Mouse (Mus musculus) midbrain, embryonic 16.5 days (tissue): Measurements from ENCODE around the gene Ptprd. TPM values are rescaled to one million over a fixed set of nuclear protein-coding genes. Genes with fewer than 3 reads are reported as not detected.
A peak's percentile ranks its signal among the peaks of the same experiment; 100 is the strongest.

ENCODE experiments used
- ATAC-seq: fragments of 200-750 bp; cut with Nextera tagmentation; 2 replicates; pipeline ENCODE4 v1.8.0; 2017; ENCODE audit warnings: moderate TSS enrichment
- H3K27ac ChIP-seq: fragments of 300-500 bp; sonication (generic); 2 replicates; pipeline ENCODE4 v1.5.1; 2014; ENCODE audit warnings: mild to moderate bottlenecking, low read length, mixed read lengths
- H3K27me3 ChIP-seq: fragments of 300-500 bp; sonication (generic); 2 replicates; pipeline ENCODE4 v1.6.1; 2014; ENCODE audit warnings: low read depth, low read length, mixed read lengths; ENCODE audit not compliant: control insufficient read depth, insufficient read depth
- H3K36me3 ChIP-seq: fragments of 300-500 bp; sonication (generic); 2 replicates; pipeline ENCODE4 v1.6.1; 2014; ENCODE audit warnings: mild to moderate bottlenecking, low read length, moderate library complexity, mixed read lengths; ENCODE audit not compliant: control insufficient read depth, insufficient read depth
- H3K4me1 ChIP-seq: fragments of 300-500 bp; sonication (generic); 2 replicates; pipeline ENCODE4 v1.6.1; 2014; ENCODE audit warnings: mild to moderate bottlenecking, low read length, mixed read lengths; ENCODE audit not compliant: control insufficient read depth, insufficient read depth
- H3K4me2 ChIP-seq: fragments of 300-500 bp; sonication (generic); 2 replicates; pipeline ENCODE4 v1.6.1; 2014; ENCODE audit warnings: mild to moderate bottlenecking, low read length, mixed read lengths
- H3K4me3 ChIP-seq: fragments of 300-500 bp; sonication (generic); 2 replicates; pipeline ENCODE4 v1.5.1; 2014; ENCODE audit warnings: low read depth, mild to moderate bottlenecking, low read length, moderate library complexity, mixed read lengths
- H3K9ac ChIP-seq: fragments of 300-500 bp; sonication (generic); 2 replicates; pipeline ENCODE4 v1.6.1; 2014; ENCODE audit warnings: low read depth, low read length, mixed read lengths
- H3K9me3 ChIP-seq: fragments of 300-500 bp; sonication (generic); replicated peaks from 2 replicates; pipeline ENCODE4 v1.6.1; 2014; ENCODE audit warnings: mild to moderate bottlenecking, low read length, mixed read lengths; ENCODE audit not compliant: control insufficient read depth, poor library complexity, severe bottlenecking
- WGBS: fragments of 180-500 bp; shearing (Covaris S2); extraction: QIAGEN DNeasy Blood & Tissue Kit; methylation state at CpG from one replicate; pipeline ENCODE4 v1.1.7; 2014; 5-methylcytosine and 5-hydroxymethylcytosine counted together
- polyA plus RNA-seq: library from polyadenylated mRNA; unstranded; fragments of >200 nt; fragmentation: Nextera tagmentation; extraction: Ambion mirVana; gene quantifications from 2 replicates; pipeline ENCODE4 v1.2.1, GENCODE M21; 2015

The Ptprd gene
- polyA plus RNA-seq, 1 experiment from 2014 or later = 90.7 TPM

DNA sequence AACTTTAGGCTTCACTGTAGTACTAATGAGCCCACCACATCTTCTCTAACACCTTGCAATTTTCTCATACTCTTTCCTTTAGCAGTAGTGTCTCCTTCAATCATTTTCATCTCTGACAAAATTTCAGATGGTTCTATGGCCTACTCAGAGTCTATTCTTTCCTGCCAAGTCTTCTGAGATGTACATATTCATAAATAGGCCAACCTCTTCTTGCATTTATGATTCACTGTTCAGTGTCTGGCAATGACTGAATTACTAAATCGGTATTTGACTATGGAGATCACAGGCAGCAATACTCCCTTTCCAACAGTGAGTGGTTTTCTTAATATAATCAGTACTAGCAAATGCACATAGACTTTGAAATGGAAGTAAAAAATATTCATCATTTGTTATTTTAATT is 928.3 kb downstream of the Ptprd start:
- Histone ChIP-seq H3K4me3 (no peak overlapping the region), H3K4me1 (no peaks in the 10 kb centered on the region), H3K36me3 (no peaks in the 10 kb centered on the region), H3K4me2 (no peak overlapping the region), H3K9me3 (no peaks in the 10 kb centered on the region), H3K27me3 (no peaks in the 10 kb centered on the region), H3K9ac (no peak overlapping the region), H3K27ac (no peak overlapping the region)
- ATAC-seq = no peak
- 82% methylated on average over 1 of the region's 1 CpGs for WGBS

DNA sequence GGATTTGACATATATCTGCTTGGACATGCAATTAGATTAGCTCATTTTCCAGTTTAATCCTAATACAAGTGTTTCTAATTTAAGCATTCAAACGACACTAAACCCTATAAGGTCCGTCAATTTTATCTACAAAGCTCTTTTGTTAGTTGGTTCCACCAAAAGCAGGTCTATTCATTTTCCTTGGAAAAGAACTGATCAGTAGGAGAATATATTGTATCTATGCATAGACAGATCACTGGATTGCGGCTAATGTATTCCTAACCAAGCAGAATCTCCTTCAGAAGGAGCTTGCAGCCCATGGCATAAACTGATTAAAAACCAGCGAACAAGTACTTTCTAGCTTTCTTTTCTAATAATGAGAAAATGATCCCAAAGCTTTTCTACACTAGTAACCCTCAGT is 933.8 kb downstream of the Ptprd start:
- ATAC-seq = no peak
- no peaks in the 10 kb centered on the region for H3K27me3 ChIP-seq
- H3K4me3 ChIP-seq = no peak overlapping the region
- no peak overlapping the region for H3K9ac ChIP-seq
- peaks cover 4% of the 10 kb centered on the region; the same call in 1 of the 2 replicates for H3K4me1 ChIP-seq
- H3K36me3 ChIP-seq = no peaks in the 10 kb centered on the region
- no peak overlapping the region for H3K27ac ChIP-seq
- 18% methylated on average over 4 of the region's 4 CpGs for WGBS
- no peak overlapping the region for H3K4me2 ChIP-seq
- no peaks in the 10 kb centered on the region for H3K9me3 ChIP-seq

DNA sequence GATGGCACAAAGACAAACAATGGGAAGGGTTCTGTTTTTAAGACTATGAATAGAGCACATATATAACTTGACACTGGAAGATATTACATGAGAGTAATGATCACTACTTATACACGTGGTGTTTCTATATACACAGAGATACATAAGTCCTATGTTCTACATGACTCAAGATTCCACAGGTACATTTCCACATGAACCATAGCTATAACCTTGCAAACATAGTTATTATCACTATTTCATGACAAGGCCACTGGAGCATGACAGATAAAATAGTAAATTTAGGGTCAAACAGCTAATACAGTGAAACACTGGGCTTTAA is 951.8 kb downstream of the Ptprd start:
- Histone ChIP-seq H3K36me3 (no peaks in the 10 kb centered on the region), H3K27ac (no peak overlapping the region), H3K4me3 (no peak overlapping the region), H3K9me3 (no peaks in the 10 kb centered on the region), H3K27me3 (no peaks in the 10 kb centered on the region), H3K4me2 (no peak overlapping the region), H3K4me1 (no peaks in the 10 kb centered on the region), H3K9ac (no peak overlapping the region)
- 77% methylated on average over 1 of the region's 1 CpGs for WGBS
- ATAC-seq = no peak

GRCm38 (mm10) chr4:77259250-77259971 is 952.4 kb downstream of the Ptprd start:
- no peaks in the 10 kb centered on the region for H3K9me3 ChIP-seq
- 69% methylated on average over 8 of the region's 8 CpGs for WGBS
- H3K27ac ChIP-seq = no peak overlapping the region
- no peaks in the 10 kb centered on the region for H3K27me3 ChIP-seq
- H3K4me3 ChIP-seq = no peak overlapping the region
- ATAC-seq = peak; percentile 32; the same call in 1 of the 2 replicates
- H3K4me1 ChIP-seq = no peaks in the 10 kb centered on the region
- H3K36me3 ChIP-seq = no peaks in the 10 kb centered on the region
- no peak overlapping the region for H3K9ac ChIP-seq
- H3K4me2 ChIP-seq = no peak overlapping the region

GRCm38 (mm10) chr4:77251188-77251587 is 960.6 kb downstream of the Ptprd start:
- no peak overlapping the region for H3K27ac ChIP-seq
- WGBS = 66% methylated on average over 4 of the region's 4 CpGs
- no peaks in the 10 kb centered on the region for H3K36me3 ChIP-seq
- no peak overlapping the region for H3K4me2 ChIP-seq
- no peaks in the 10 kb centered on the region for H3K4me1 ChIP-seq
- no peaks in the 10 kb centered on the region for H3K9me3 ChIP-seq
- H3K9ac ChIP-seq = no peak overlapping the region
- ATAC-seq = no peak
- no peaks in the 10 kb centered on the region for H3K27me3 ChIP-seq
- no peak overlapping the region for H3K4me3 ChIP-seq

GRCm38 (mm10) chr4:77249801-77250200 is 962.0 kb downstream of the Ptprd start:
- WGBS = 28% methylated on average over 1 of the region's 1 CpGs
- Histone ChIP-seq H3K27ac (no peak overlapping the region), H3K9ac (no peak overlapping the region), H3K9me3 (no peaks in the 10 kb centered on the region), H3K4me2 (no peak overlapping the region), H3K36me3 (no peaks in the 10 kb centered on the region), H3K27me3 (no peaks in the 10 kb centered on the region), H3K4me1 (no peaks in the 10 kb centered on the region), H3K4me3 (no peak overlapping the region)
- no peak for ATAC-seq

- WGBS = 93% methylated on average over 1 of the region's 1 CpGs
- H3K27ac ChIP-seq = no peak overlapping the region
- no peak overlapping the region for H3K4me2 ChIP-seq
- no peaks in the 10 kb centered on the region for H3K9me3 ChIP-seq
- H3K36me3 ChIP-seq = no peaks in the 10 kb centered on the region
- H3K27me3 ChIP-seq = no peaks in the 10 kb centered on the region
- H3K4me3 ChIP-seq = no peak overlapping the region
- no peak for ATAC-seq
- H3K9ac ChIP-seq = no peak overlapping the region
- H3K4me1 ChIP-seq = no peaks in the 10 kb centered on the region
Observed at GRCm38 (mm10) chr4:77248918-77249317, 962.8 kb downstream of the Ptprd start.

GRCm38 (mm10) chr4:77241852-77242455 is 969.8 kb downstream of the Ptprd start:
- Histone ChIP-seq H3K9me3 (no peaks in the 10 kb centered on the region), H3K27ac (no peak overlapping the region), H3K27me3 (no peaks in the 10 kb centered on the region), H3K9ac (no peak overlapping the region), H3K36me3 (no peaks in the 10 kb centered on the region), H3K4me1 (no peaks in the 10 kb centered on the region), H3K4me2 (no peak overlapping the region), H3K4me3 (no peak overlapping the region)
- no peak for ATAC-seq
- 63% methylated on average over 6 of the region's 6 CpGs for WGBS

GRCm38 (mm10) chr4:77238144-77238543 is 973.6 kb downstream of the Ptprd start:
- Histone ChIP-seq H3K4me3 (no peak overlapping the region), H3K36me3 (no peaks in the 10 kb centered on the region), H3K4me2 (no peak overlapping the region), H3K9ac (no peak overlapping the region), H3K4me1 (no peaks in the 10 kb centered on the region), H3K9me3 (no peaks in the 10 kb centered on the region), H3K27me3 (no peaks in the 10 kb centered on the region), H3K27ac (no peak overlapping the region)
- WGBS = 79% methylated on average over 1 of the region's 1 CpGs
- no peak for ATAC-seq
